Mouse (Mus musculus) megakaryocyte, adult 5-6 weeks (primary cell): Measurements from ENCODE around the gene Gm49361. TPM values are rescaled to one million over a fixed set of nuclear protein-coding genes. Genes with fewer than 3 reads are reported as not detected.

ENCODE experiments used
- ATAC-seq: 2 replicates; pipeline ENCODE4 v1.8.0; 2016; ENCODE audit warnings: mild to moderate bottlenecking, inconsistent platforms; ENCODE audit not compliant: poor library complexity, severe bottlenecking
- total RNA-seq, 2 experiments: library from RNA; stranded (forward) in 1 of 2; stranded (reverse) in 1 of 2; fragments of 153-499, 151-499 nt in 1 of 2; fragments of 221-1000, 200-1000 nt in 1 of 2; gene quantifications; 2 replicates each; pipeline versions ENCODE4 v1.2.3 to v1.2.4; 2015 to 2017

The Gm49361 gene
- total RNA-seq, 2 experiments from 2014 or later, result 0.59 TPM; not detected in 1

DNA sequence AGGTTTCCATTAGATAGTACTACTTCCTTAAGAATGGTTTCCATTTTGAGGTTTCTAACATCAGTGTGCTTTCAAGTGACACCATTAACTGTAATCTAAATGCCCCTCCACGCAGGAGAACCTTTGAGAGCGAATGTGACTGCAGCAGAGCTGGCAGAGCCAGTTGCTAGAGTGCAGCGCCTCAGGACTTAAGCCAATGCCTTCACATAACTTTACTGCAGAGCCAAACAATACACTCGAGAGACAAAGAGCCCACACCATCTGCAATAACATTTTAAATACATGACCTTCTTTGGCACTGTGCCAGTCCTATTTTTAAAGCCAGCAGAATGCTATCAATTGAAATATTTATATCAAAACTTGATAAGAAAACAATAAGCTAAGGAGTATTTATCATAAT, 116.3 kb downstream of the Gm49361 start:
- ATAC-seq, result no peak

DNA sequence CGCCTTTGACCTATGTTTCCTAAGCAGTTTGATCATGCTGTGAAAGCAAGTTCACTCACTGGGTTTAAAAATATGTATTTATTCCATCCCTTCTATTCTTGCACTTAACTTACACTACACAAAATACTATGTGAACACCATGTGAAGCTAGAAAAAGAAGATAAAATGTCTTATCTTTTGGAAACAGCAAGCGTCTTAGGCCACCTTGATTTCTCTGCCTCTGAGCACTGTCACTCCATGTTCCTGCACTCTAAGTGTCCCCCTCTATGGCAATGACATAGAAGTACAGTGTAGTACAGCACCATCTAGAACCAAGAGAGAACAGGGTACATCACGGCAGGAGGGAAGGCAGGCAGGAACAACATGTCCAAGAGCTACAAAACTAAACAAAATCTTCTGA, 123.0 kb downstream of the Gm49361 start:
- no peak for ATAC-seq

DNA sequence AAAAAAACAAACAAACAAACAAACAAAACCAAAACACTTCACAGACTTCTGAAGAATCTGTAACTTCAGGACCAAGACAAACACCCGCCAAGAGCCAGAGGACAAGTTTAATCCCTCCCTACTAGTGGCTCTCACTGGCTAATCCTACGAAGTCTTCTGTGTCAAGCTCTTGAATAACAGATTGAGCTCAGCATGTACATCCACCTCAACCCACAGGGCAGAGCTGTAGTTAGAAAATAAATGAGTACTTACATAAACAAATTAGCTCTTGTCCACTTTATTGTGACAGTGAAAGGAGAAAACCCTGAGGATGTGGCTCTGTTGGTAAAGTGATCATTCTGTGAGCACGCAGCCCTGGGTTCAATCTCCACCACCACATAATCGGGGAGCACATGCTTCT, 124.2 kb downstream of the Gm49361 start:
- ATAC-seq, result no peak

DNA sequence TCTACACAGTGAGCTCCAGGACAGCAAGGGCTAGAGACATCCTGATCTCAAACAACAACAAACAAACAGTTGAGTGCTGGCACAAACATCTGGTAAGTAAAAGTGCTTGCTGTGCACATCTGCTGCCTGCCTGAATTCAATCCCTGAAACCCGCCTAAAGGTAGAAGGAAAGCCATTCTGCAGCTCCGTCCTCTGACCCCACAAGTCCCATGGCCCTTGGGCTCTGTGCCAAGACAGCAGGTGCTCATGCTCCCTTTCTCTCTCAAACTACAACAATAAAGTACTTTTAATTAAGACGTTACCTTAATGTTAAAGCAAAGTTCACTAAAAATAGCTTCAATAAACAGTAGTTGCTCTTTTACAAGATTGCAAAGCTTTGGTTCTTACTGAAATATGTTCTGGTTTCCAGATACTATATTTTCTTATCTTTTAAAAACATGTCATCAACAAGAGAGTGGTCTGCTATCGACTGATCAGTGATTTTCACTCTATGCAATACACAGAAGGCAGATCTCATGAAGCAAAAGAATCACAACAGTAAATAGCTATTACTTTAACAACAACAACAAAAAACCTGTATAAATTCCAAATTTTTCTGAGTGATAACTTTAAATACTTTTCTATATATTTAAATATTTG, 125.2 kb downstream of the Gm49361 start:
- ATAC-seq, result no peak

DNA sequence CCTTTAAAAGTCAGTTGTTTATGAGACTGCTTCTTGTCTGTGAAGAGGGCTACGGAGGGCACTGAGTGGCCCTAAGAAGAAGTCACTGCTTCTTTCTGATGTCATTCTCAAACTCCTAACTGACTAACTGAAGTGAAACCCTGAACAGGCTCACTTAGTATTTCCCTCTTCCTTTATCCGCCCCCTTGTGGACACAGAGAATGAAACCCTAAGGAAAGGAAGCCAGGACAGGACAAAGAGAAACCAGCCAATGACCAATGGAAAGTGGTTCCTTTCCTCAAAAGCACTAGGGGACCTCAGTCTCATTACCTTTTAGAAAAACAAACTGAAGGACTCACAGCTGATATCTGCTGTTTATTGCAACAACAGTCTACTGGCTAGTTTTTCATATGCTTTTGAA, 126.4 kb downstream of the Gm49361 start:
- ATAC-seq, result peak; percentile 94

DNA sequence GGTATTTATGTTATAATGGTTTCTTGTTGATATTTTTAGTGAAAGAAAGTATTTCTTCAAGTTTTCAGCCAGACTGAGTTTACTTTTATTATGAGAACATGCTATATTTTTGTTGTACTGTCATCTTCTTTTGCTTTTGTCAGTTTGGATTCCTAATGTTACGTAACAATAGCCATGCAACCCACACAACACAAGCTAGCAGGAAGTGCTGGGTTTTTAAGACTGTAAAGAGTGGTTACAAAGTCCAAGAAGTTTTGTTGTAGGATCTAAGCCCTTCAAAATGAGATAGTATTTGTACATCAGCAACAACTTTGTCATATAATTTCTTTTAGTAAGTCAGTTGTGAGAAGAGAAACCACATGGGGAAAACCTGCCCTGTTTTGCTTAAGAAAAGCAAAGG, 128.2 kb downstream of the Gm49361 start:
- no peak for ATAC-seq

DNA sequence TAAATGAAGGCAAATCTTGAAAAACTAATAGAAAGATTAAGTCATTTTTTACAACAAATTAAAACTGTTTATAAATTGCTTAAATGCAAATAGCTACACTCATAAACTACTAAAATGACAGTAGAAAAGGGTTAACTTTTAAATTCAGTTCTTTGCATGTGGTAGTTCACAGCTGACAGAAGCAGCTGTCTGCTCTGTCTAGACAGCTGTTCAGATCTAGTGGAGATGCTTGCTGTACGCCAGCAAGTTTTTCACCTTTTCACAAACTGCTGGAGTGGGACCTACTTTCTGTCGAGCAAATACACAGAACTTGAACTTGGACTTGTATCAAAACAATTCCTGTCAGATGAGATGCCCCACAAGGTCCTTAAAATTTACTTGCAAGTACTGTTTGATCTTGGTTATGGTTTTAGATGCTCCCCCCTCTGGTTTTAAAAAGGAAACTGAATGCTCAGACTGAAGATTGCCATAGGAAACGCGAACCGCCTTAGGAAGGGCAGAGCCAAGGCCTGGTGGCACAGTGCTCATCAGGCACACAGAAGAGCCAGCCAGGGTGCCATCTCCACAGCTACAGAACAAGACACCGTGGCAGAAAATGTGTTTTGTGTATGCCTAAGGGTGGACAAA, 129.5 kb downstream of the Gm49361 start:
- no peak for ATAC-seq

DNA sequence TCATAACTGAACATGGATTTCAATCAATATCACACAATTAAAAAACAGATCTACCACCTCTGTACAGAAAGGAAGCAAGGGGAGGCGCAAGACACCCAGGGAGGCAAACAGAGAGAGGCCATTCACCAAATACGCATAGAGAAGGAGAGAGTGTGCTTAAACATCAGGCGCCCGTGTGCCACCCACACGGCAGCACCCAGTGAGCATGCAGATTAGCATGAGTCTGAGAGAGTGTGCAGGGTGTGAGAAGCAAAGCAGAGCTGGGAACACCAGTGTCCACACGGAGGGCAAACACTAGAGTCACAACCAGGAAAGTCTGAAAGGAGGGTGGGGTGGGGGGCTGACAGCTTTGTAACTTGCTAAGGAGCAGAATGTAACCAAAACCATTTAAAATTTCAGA, 130.1 kb downstream of the Gm49361 start:
- no peak for ATAC-seq

DNA sequence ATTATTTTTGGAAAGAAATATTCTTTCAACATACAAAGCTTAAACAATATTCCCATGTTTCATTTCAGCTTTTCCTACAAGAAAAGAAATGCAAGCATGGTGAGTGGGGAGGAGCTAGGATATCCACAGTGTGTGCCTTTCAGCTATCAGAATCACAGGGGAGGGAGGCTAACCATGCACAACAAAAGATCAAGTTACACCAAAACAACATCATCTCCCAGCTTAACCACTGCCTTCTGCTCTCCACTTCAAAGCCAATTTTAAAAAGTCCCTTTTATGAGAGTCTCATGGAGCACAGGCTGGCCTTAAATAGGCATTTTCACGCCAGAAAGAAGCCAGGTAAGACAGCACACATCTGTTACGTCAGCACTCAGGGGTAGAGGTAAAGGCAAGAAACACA, 134.9 kb downstream of the Gm49361 start:
- ATAC-seq, result no peak

DNA sequence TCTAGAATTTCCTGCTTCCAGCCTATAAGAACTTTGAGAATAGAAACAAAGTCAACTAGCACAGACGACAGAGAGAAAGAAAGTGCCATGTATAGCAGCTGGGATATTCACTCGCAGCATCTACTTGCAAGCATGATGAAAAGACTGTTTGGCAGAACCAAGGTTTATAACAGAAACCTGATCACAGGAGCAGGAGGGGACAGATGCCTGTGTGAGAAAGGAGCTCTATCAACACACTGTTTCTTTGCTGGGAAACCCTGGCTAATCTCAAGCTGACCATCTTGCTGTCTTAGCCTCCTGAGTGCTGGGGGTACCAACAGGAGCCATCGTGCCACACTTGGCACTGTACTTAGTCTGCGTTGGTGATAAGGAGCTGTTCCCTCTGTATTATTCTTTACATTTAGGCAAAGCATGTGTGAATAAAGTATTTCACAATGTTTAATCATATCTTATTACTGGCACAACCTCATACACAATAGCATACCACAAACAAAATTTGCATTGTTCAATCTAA, 136.0 kb downstream of the Gm49361 start:
- ATAC-seq, result no peak

DNA sequence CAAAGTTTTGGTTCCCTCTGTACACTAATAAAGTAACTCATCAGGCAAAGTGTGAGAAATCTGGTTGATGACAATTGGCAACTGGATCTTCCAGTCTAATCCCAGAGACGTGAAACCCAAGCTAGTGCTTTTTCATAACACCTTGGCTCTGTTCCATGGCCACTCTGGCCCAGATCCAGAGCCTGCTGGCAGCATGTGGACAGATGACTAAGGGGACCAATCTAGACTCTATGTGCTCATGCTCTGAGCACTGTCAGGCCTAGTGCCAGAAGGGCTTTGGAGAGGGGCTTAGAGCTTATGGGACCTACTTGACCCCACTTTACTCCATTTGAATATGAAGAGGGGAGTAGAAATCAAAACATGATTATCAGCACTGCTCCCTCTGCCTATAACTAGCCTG, 138.4 kb downstream of the Gm49361 start:
- ATAC-seq, result no peak

DNA sequence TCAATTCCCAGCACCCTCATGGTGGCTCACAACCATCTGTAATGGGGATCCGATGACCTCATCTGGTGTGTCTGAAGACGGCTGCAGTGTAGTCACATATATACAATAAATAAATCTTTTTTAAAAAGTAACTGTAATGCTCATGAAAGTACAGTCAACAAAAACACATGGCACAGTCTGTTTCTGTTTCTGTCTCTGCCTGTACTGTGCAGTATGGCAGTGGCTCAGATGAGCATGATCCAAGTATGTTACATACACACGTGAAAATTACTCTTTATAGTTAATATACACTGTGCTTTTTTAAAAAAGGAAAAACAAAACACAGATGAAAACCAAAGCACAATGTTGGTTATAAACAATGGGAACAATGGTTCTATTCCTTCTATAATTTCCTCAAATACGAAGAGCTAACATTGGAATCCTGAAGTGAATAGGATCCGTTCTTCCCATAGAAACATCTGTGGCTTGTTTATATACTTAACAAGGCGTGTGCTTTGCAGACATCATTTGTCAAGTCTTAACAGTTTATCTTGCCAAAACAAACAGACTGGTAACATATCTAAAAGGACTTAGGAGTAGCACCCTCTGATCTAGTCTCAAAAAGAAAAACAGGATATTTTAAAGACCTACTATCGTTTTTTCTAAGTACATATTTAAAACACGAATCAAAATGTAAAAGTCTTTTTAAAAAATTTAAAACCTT, 139.1 kb downstream of the Gm49361 start:
- ATAC-seq, result no peak

DNA sequence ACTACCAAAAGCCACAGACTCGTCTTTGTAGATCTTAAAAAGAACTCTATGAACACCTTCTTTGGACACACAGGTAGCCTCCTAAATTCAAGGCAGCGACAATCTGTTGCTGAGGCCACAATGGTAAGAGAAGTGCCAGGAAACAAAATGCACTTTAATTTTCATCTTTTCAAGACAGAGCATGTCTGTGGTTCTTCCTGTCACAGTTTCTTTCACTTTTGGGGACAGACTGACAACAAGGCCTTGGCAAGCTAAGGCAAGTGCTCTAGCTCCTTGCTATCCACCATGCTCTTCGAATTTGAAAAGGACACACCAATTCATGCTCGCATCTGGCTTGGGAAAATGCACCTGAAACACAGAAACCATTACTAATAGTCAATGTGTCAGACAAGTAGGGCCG, 152.6 kb downstream of the Gm49361 start:
- ATAC-seq, result no peak

Other genes starting within 250 kb of the Gm49361 start
- gene Il17d, start 221.3 kb downstream of the Gm49361 start, total RNA-seq (2015), result not detected in 2 replicates
- gene Il17d, start 221.3 kb downstream of the Gm49361 start, total RNA-seq (2017), result not detected in 2 replicates
- gene Eef1akmt1, start 174.5 kb downstream of the Gm49361 start, total RNA-seq (2015), result 47.8 and 51.2 TPM in 2 replicates
- gene Eef1akmt1, start 174.5 kb downstream of the Gm49361 start, total RNA-seq (2017), result 19.4 and 25.6 TPM in 2 replicates
- gene Xpo4, start 80.7 kb downstream of the Gm49361 start, total RNA-seq (2015), result 12.6 and 14.2 TPM in 2 replicates
- gene Xpo4, start 80.7 kb downstream of the Gm49361 start, total RNA-seq (2017), result 17.1 and 19.6 TPM in 2 replicates
- gene Lats2, start 12.3 kb upstream of the Gm49361 start, total RNA-seq (2015), result 35.0 and 39.1 TPM in 2 replicates
- 33.8 and 34.4 TPM in 2 replicates for gene Lats2, start 12.3 kb upstream of the Gm49361 start, total RNA-seq (2017)
- 167 and 180 TPM in 2 replicates for gene Sap18, start 52.1 kb upstream of the Gm49361 start, total RNA-seq (2015)
- 10.7 and 21.5 TPM in 2 replicates for gene Sap18, start 52.1 kb upstream of the Gm49361 start, total RNA-seq (2017)
- gene Ska3, start 80.1 kb upstream of the Gm49361 start, total RNA-seq (2015), result 25.5 and 28.3 TPM in 2 replicates
- 26.8 and 36.1 TPM in 2 replicates for gene Ska3, start 80.1 kb upstream of the Gm49361 start, total RNA-seq (2017)
- 73.9 and 78.7 TPM in 2 replicates for gene Mrpl57, start 80.1 kb upstream of the Gm49361 start, total RNA-seq (2015)
- 63.7 and 73.2 TPM in 2 replicates for gene Mrpl57, start 80.1 kb upstream of the Gm49361 start, total RNA-seq (2017)
- 51.5 and 54.5 TPM in 2 replicates for gene Zdhhc20, start 144.2 kb upstream of the Gm49361 start, total RNA-seq (2015)
- gene Zdhhc20, start 144.2 kb upstream of the Gm49361 start, total RNA-seq (2017), result 60.1 and 91.5 TPM in 2 replicates